Mouse (Mus musculus): ENCODE results near the gene Klhl29.

Klhl29 gene

GRCm38 (mm10) chr12:5038008-5038407 is 337.5 kb downstream of the Klhl29 start:
- DNase-seq (ENCODE audit: extremely low read depth, low read depth): no peak

GRCm38 (mm10) chr12:5029035-5029434 is 346.4 kb downstream of the Klhl29 start:
- DNase-seq (ENCODE audit: extremely low read depth, low read depth): no peak
